Comparison of ENCODE assay signal across 8 mouse cellular contexts in genomic region chr2:181837372-181838292, GRCm38 (mm10). TPM values are rescaled to one million over a fixed set of nuclear protein-coding genes. Genes with fewer than 3 reads are reported as not detected.
A peak's percentile ranks its signal among the peaks of the same experiment; 100 is the strongest.
DNase-seq lines count a peak whose midpoint lies in the region; ATAC-seq lines count a peak whose summit lies in the region.

Gene Pcmtd2, plus strand, starts transcription at chr2:181837854.

- intact Hi-C loops in gastrocnemius, postnatal 14 days (cut with DNase I; ENCODE audit: low total_unique reads), result no loop called here
- intact Hi-C loops in left cerebral cortex, postnatal 10 days (cut with DNase I), result no loop called here

- peak; percentile 95 for ATAC-seq in inflammation-experienced regulatory T-cells, adult 6 months
- ATAC-seq in megakaryocyte-erythroid progenitor cell, adult 5-6 weeks (replicated peaks; ENCODE audit: low FRiP score, low TSS enrichment, poor library complexity, severe bottlenecking), result peak; percentile 91

- peak; percentile 93 to 98 for DNase-seq in adrenal gland, adult (ENCODE audit: inconsistent age in 2 of 2, low spot score in 1 of 2)
- peak; percentile 97 for DNase-seq in embryo, embryonic 10.5 days (ENCODE audit: low spot score)
- DNase-seq in gastrocnemius, postnatal 14 days, result peak; percentile 91
- peak; percentile 91 to 94 for DNase-seq in left cerebral cortex, postnatal 10 days (ENCODE audit: extremely low spot score in 1 of 2, low spot score in 2 of 2)
- DNase-seq in right cerebral cortex, postnatal 25 days, result peak; percentile 91
- DNase-seq in urinary bladder, postnatal 4 days (ENCODE audit: low spot score in 2 of 2), result peak; percentile 87 to 91

RNA-seq across cellular contexts. Expression of gene Pcmtd2, which starts in this region (rescaled TPM):
- total RNA-seq in gastrocnemius, postnatal 14 days (2021), result 10 to 100 TPM; 18.3 to 30.7 TPM
- 10 to 100 TPM; 38.0 to 64.6 (median 57.9) TPM for polyA plus RNA-seq in inflammation-experienced regulatory T-cells, adult 6 months (2017; shearing (Covaris generic))
- total RNA-seq in left cerebral cortex, postnatal 10 days (2021), result 10 to 100 TPM; 51.8 to 62.1 TPM
- 19.3 and 40.0 TPM in 2 replicates for total RNA-seq in megakaryocyte-erythroid progenitor cell, adult 5-6 weeks (2014; fragmentation: Nextera tagmentation)
- 29.8 and 33.1 TPM in 2 replicates for total RNA-seq in megakaryocyte-erythroid progenitor cell, adult 5-6 weeks (2017)

Comparison
In these comparisons a context has a peak if more than half of its experiments do, and no peak if none do; other contexts are left out.
1. Peak in every context shown above with its lines: DNase-seq and ATAC-seq.